Mouse (Mus musculus) neural tube, embryonic 11.5 days (tissue): ENCODE data around the gene Tmem50b. TPM values are rescaled to one million over a fixed set of nuclear protein-coding genes. Genes with fewer than 3 reads are reported as not detected.

Source experiments
- ATAC-seq: fragments of 200-750 bp; cut with Nextera tagmentation; 2 replicates; pipeline ENCODE4 v1.8.0; 2017; ENCODE audit warnings: moderate number of reproducible peaks, mild to moderate bottlenecking, moderate TSS enrichment, moderate library complexity; ENCODE audit not compliant: insufficient read depth, low FRiP score, low TSS enrichment
- DNase-seq: peaks from one replicate; pipeline ENCODE4 v3.0.0-alpha.2; 2015; ENCODE audit warnings: low spot score
- H3K27ac ChIP-seq: fragments of 300-500 bp; sonication (generic); 2 replicates; pipeline ENCODE4 v1.5.1; 2014; ENCODE audit warnings: low read depth, mild to moderate bottlenecking, low read length
- H3K27me3 ChIP-seq: fragments of 300-500 bp; sonication (generic); 2 replicates; pipeline ENCODE4 v1.6.1; 2014; ENCODE audit warnings: mild to moderate bottlenecking, low read length, mixed read lengths; ENCODE audit not compliant: control insufficient read depth, insufficient read depth
- H3K36me3 ChIP-seq: fragments of 300-500 bp; sonication (generic); 2 replicates; pipeline ENCODE4 v1.6.1; 2014; ENCODE audit warnings: mild to moderate bottlenecking, low read length, moderate library complexity, mixed read lengths; ENCODE audit not compliant: control insufficient read depth, insufficient read depth
- H3K4me1 ChIP-seq: fragments of 300-500 bp; sonication (generic); 2 replicates; pipeline ENCODE4 v1.6.1; 2014; ENCODE audit warnings: low read length, mixed read lengths; ENCODE audit not compliant: control insufficient read depth, insufficient read depth
- H3K4me2 ChIP-seq: fragments of 300-500 bp; sonication (generic); 2 replicates; pipeline ENCODE4 v1.6.1; 2014; ENCODE audit warnings: low read depth, mild to moderate bottlenecking, moderate library complexity
- H3K4me3 ChIP-seq: fragments of 300-500 bp; sonication (generic); 2 replicates; pipeline ENCODE4 v1.5.1; 2014; ENCODE audit warnings: low read depth, low read length
- H3K9ac ChIP-seq: fragments of 300-500 bp; sonication (generic); 2 replicates; pipeline ENCODE4 v1.6.1; 2014; ENCODE audit warnings: mild to moderate bottlenecking, low read length
- H3K9me3 ChIP-seq: fragments of 300-500 bp; sonication (generic); 2 replicates; pipeline ENCODE4 v1.6.1; 2016; ENCODE audit warnings: low read length; ENCODE audit not compliant: control insufficient read depth
- WGBS: fragments of 180-500 bp; shearing (Covaris S2); extraction: QIAGEN DNeasy Blood & Tissue Kit; methylation state at CpG from one replicate; pipeline ENCODE4 v1.1.7; 2014; 5-methylcytosine and 5-hydroxymethylcytosine counted together
- polyA plus RNA-seq: library from polyadenylated mRNA; unstranded; fragments of >200 nt; fragmentation: Nextera tagmentation; extraction: Ambion mirVana; gene quantifications from 2 replicates; pipeline ENCODE4 v1.2.1, GENCODE M21; 2014

The Tmem50b gene
- polyA plus RNA-seq, 1 experiment from 2014 or later: 57.4 TPM

DNA sequence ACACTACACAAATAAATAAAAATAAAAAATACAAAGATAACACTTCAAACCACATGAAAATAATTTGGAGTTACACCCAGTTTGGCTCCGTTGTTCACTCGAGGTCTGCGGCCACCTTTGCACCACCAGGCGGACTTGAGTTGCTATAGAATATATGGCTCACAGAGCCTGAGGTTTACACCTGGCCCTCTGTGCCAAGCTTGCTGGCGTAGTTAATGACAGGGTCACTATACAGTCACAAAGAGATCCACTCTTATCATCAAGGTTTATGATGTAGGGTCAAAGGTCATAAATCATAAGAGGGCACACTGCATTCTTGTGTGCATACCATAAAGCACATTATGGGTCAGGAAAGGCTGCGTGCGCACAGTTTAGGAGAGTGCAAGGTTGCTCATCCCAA lies 31.6 kb downstream of the Tmem50b start:
- H3K36me3 ChIP-seq: peaks cover 2% of the 10 kb centered on the region; the same call in 1 of the 2 replicates
- no peak overlapping the region for H3K9ac ChIP-seq
- H3K4me1 ChIP-seq: no peaks in the 10 kb centered on the region
- no peak overlapping the region for H3K27ac ChIP-seq
- ATAC-seq: no peak
- H3K27me3 ChIP-seq: no peaks in the 10 kb centered on the region
- H3K4me3 ChIP-seq: no peak overlapping the region
- DNase-seq: no peak
- no peak overlapping the region for H3K4me2 ChIP-seq
- 84% methylated on average over 7 of the region's 7 CpGs for WGBS
- no peaks in the 10 kb centered on the region for H3K9me3 ChIP-seq

DNA sequence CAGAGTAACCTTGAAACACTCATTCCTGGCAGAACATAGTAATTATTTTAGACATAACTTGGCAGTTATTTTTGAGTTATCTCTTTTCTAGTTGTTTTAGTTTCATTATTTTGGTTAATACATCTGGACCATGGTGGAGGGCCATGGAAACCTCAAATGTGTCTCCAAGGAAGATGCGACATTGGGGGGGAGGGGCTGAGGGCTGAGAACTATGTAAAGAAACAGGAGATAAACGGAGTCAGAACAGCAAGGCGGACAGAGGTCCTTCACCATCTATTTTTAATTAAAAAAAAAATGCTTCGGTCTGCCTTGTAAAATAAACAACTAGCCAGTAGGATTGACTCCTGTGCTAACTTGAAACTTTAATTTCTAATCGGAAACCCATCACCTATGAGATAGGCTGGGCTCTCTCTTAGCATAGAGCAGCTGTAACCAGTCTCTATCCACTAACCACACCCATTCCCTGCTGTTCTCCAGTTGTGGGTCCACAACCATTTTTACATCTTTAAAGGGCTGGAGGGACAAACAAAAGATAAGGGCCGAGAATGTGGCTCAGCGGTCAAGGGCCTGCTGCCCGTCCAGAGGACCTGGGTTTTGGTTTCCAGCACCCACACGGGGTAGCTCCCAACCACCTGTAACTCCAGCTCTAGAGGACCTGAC lies 32.2 kb downstream of the Tmem50b start:
- no peaks in the 10 kb centered on the region for H3K27me3 ChIP-seq
- H3K36me3 ChIP-seq: peaks cover 2% of the 10 kb centered on the region; the same call in 1 of the 2 replicates
- DNase-seq: no peak
- no peak for ATAC-seq
- H3K4me3 ChIP-seq: no peak overlapping the region
- no peaks in the 10 kb centered on the region for H3K4me1 ChIP-seq
- no peak overlapping the region for H3K4me2 ChIP-seq
- WGBS: 67% methylated on average over 9 of the region's 9 CpGs
- no peaks in the 10 kb centered on the region for H3K9me3 ChIP-seq
- H3K9ac ChIP-seq: no peak overlapping the region
- H3K27ac ChIP-seq: no peak overlapping the region

DNA sequence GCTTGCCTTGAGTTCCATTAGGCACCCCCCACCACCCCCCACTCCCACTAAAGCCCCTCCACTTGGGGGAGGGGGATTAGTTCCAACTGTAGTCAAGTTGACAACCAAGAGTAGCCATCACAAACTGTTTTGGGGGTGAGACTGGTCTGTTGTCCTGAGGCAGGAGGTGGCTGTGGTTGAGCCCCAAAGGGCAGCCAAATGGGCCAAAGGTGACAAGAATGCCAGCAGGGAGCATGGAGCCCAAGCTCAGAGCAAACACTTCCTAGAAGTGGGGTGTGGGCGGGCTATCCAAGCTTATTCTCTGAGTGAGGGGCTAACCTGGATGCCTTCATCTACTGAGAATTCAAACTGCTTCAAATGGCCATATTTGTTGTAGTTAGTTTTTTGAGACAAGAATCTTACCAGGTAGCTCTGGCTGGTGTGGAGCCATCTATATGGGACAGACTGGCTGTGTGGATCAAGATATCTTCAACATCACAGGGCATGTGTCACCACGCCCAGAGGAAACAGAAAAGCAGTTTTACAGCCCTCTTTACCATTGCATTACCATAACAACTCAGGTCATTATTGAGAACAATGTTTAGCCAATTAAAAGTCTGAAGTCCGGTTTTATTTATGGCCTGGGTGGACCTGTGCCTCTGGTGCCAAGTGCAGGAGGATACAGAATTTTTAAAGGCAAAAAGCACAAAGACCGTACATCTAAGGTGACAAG lies 32.9 kb downstream of the Tmem50b start:
- H3K9ac ChIP-seq: no peak overlapping the region
- peaks cover 2% of the 10 kb centered on the region for H3K36me3 ChIP-seq
- 53% methylated on average over 4 of the region's 4 CpGs for WGBS
- H3K9me3 ChIP-seq: no peaks in the 10 kb centered on the region
- no peak overlapping the region for H3K4me3 ChIP-seq
- no peaks in the 10 kb centered on the region for H3K27me3 ChIP-seq
- no peaks in the 10 kb centered on the region for H3K4me1 ChIP-seq
- ATAC-seq (no peak), DNase-seq (no peak)
- no peak overlapping the region for H3K27ac ChIP-seq
- no peak overlapping the region for H3K4me2 ChIP-seq

DNA sequence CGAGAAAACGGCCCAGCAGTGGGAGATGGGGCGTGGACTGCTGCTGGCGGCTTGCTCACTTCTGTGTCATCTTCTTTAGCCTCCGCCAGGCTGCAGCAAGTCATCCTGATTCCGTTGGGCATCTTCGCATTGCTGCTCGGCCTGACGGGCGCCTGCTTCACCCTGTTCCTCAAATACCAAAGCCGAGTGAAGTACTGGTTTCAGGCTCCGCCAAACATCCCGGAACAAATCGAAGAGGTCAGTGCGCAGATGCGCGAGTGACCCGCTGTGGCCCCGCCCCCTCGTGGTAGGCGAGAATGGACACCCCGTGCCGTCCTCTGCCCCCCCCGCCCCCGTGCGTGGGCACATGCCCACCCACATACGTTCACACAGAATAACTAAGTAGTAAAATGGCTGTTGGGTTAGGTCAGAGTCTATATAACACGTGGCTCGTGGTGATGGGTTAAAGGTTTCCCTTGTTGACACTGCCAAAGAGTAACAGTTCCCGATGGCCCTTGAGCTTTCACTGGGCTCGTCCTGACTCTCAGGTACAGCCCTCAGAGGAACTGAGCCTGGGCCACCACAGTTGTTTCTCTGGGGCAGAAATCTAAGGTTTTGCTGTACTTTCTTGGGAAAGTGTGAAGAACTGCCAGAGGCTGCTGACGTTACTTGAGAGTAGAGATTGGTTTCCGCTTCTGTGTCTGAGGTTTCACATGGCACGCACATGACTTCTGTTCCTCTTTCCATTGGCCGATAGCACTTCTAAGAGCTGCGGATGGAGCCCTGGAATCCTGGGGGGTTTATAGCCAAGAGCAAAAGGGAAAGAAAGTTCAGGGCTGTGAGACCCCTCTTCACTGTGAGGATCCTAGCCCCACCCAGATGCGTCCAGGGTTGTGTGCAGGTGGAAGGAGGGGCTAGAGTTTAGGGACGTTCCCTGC lies 35.8 kb downstream of the Tmem50b start:
- no peak overlapping the region for H3K4me3 ChIP-seq
- no peak overlapping the region for H3K9ac ChIP-seq
- DNase-seq: no peak

DNA sequence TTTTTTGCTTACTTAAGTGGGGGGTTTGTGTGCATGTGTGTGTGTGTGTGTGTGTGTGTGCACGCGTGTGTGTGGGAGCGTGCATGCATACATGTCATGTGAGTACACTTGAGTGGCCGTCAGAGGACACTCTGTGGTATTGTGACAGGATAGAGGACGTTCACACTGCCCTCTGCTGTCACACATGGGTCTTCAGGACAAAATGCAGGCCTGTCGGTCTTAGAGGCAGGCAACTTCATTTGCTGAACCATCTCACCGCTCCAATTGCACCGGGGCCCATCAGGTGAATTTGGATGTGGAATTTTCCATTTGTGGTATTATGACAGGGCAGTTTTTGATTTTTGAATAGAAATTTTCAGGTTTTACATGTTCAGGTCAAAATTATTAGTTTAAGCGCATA lies 36.5 kb downstream of the Tmem50b start:
- H3K9me3 ChIP-seq: no peaks in the 10 kb centered on the region
- ATAC-seq (peak; percentile 63; the same call in 1 of the 2 replicates), DNase-seq (peak; percentile 56)
- H3K9ac ChIP-seq: no peak overlapping the region
- H3K4me1 ChIP-seq: no peaks in the 10 kb centered on the region
- H3K27me3 ChIP-seq: no peaks in the 10 kb centered on the region
- WGBS: 56% methylated on average over 9 of the region's 9 CpGs
- peaks cover 2% of the 10 kb centered on the region for H3K36me3 ChIP-seq
- H3K4me2 ChIP-seq: no peak overlapping the region
- no peak overlapping the region for H3K27ac ChIP-seq
- no peak overlapping the region for H3K4me3 ChIP-seq

More for the DNA sequence above, 35.8 kb downstream of the Tmem50b start:
- H3K27me3 ChIP-seq: no peaks in the 10 kb centered on the region
- 73% methylated on average over 38 of the region's 38 CpGs for WGBS
- H3K27ac ChIP-seq: no peak overlapping the region
- no peak overlapping the region for H3K4me2 ChIP-seq
- peaks cover 2% of the 10 kb centered on the region for H3K36me3 ChIP-seq
- H3K4me1 ChIP-seq: no peaks in the 10 kb centered on the region
- no peaks in the 10 kb centered on the region for H3K9me3 ChIP-seq
- ATAC-seq: no peak

DNA sequence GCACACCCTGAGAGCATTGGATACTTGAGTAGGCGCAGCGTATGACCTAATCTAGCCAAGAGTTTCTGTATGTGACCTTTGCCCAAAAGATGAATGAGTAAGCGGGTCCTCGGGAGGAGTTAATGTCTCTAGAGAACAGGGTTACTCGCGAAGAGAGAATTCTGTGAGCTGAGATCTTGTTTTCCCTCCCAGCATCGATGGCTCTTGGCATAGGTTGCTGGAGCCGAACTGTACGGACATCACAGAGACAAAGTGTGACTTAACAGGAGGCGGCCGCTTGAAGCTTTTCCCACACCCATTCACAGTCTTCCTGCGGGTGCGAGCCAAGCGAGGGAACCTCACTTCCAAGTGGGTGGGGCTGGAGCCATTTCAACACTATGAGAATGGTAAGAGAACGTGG lies 39.9 kb downstream of the Tmem50b start:
- Histone ChIP-seq H3K27me3 (no peaks in the 10 kb centered on the region), H3K4me1 (peaks cover 6% of the 10 kb centered on the region; the same call in 1 of the 2 replicates), H3K27ac (no peak overlapping the region), H3K9ac (no peak overlapping the region), H3K36me3 (no peaks in the 10 kb centered on the region; the same call in 1 of the 2 replicates), H3K9me3 (no peaks in the 10 kb centered on the region), H3K4me3 (no peak overlapping the region), H3K4me2 (no peak overlapping the region)
- DNase-seq: no peak
- ATAC-seq: no peak
- WGBS: 93% methylated on average over 15 of the region's 15 CpGs

DNA sequence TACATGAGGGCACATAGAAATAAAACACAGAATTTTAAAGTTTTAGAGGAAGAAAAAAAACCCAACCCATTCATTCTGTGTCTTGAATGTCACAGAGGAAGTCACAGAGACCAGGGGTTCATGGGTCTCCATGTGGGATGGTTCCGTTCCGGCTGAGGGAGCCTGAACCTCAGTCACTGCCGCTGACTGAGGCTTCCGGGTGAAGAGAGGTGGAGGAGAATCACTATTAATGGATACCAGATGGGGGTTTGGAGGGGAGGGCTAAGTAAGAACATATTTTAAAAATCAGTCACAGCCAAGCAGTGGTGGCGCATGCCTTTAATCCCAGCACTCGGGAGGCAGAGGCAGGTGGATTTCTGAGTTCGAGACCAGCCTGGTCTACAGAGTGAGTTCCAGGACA lies 40.4 kb downstream of the Tmem50b start:
- Histone ChIP-seq H3K27ac (no peak overlapping the region), H3K4me1 (peaks cover 6% of the 10 kb centered on the region; the same call in 1 of the 2 replicates), H3K9ac (no peak overlapping the region), H3K4me2 (no peak overlapping the region), H3K9me3 (no peaks in the 10 kb centered on the region), H3K27me3 (no peaks in the 10 kb centered on the region), H3K4me3 (no peak overlapping the region), H3K36me3 (no peaks in the 10 kb centered on the region; the same call in 1 of the 2 replicates)
- DNase-seq (no peak), ATAC-seq (no peak)
- WGBS: 64% methylated on average over 7 of the region's 7 CpGs

DNA sequence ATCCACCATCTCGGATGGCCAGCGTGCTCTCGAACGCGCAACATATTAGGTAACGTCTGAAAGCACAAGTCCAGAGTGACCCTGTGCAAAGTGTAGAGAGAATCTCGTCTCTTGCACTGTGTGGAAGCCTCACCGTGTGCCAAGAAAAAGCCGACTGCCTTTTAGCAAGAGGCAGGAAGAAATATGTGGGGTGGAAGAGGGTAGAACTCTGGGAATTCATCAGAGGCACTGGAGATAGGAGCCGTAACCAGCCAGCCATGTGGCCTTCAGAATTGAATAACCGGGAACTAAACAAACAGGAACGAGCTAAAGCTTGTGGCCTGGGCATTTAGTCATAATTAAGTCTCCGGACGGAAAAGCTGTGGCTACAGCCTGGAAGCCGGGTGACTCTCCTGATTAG lies 40.9 kb downstream of the Tmem50b start:
- Histone ChIP-seq H3K27ac (no peak overlapping the region), H3K9me3 (no peaks in the 10 kb centered on the region), H3K4me2 (no peak overlapping the region), H3K4me1 (peaks cover 6% of the 10 kb centered on the region; the same call in 1 of the 2 replicates), H3K27me3 (no peaks in the 10 kb centered on the region), H3K36me3 (no peaks in the 10 kb centered on the region; the same call in 1 of the 2 replicates), H3K9ac (no peak overlapping the region), H3K4me3 (no peak overlapping the region)
- no peak for DNase-seq
- no peak for ATAC-seq
- WGBS: 71% methylated on average over 15 of the region's 15 CpGs
